Mouse (Mus musculus) forelimb bud, embryonic 11.5 days (tissue): ENCODE results near the gene Nfic.
A peak's percentile ranks its signal among the peaks of the same experiment; 100 is the strongest.

ENCODE experiments used
- DNase-seq: peaks from one replicate; pipeline ENCODE4 v3.0.0-alpha.2; 2012; ENCODE audit warnings: low read depth, low spot score

Nfic gene

GRCm38 (mm10) chr10:81360721-81361120 lies 94.7 kb downstream of the Nfic start:
- DNase-seq: no peak

DNA sequence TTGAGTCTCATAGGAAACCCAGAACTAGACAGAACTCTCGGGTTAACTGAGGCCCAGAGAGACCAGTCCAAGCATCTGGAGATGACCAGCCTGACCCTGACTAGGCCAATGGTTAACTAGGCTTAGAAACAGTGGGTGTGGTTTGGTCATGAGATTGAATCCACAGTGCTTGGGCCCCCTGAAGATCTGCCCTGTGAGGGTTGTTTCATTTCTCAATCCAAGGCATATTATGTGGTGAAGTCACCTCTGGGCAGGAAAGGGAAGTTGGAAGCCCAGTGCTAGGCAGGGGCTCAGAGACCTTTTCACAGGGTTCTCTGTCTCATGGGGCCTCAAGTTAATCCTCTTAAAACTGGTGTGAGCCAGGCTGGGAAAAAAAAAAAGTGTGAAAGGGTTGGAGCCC lies 96.6 kb downstream of the Nfic start:
- DNase-seq: no peak

DNA sequence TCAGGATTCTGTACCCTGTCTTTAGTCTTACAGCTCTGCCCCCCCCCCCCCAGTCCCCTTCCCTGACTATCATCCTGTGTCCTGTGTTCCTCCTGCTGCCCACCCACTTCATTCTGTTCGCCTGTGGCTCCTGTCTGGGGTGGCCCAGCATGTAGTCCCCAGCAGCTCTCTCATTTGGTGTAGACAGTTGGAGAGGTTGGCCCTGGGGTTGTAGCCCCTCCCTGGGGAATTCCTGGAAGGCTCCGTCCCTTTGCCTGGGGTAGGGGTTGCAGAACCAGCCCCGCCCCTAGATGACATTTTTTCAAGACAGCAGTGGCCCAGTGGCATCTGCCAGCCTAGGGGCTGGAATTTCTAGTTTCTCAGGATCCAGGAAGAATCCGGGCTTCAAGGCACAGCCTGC lies 97.2 kb downstream of the Nfic start:
- DNase-seq: no peak

DNA sequence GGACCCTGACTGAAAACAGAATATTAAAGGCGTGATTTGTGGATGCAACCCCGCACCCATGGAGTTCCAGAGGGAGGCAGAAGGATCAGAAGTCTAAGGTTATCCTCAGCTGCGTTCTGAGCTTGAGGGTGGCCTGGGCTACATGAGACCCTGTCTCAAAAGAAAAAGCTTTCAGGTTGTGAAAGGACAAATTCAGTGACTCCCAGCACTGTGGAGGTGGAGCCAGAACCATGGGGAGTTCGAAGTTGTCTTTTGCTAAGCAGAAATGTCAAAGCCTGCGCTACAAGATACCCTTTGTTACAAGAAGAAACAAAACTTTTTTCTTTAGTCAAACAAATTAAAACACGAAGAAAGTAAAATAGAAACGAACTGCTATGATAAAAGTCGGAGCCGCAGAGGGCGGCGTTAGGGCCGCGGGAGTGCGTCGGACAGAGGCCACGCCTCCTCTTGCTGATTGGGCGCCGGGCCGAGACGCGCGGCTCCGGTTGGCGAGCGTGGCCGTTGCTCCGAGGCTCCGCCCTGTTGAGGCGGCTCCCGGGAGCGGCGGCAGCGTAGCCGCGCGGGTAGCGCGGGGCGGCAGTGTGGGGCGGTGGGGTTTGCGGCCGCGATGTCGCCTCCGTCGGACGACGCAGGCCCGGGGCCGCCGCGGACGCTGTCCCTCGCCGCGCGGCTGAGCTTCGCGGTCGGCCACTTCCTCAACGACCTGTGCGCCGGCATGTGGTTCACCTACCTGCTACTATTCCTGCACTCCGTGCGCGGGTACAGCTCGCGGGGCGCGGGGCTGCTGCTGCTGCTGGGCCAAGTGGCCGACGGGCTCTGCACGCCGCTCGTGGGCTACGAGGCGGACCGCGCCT lies 98.2 kb downstream of the Nfic start, which contains the start of gene Mfsd12:
Mfsd12 (plus strand) TSS at position 501 of the 854 bp plus-strand sequence.
- peak; percentile 83 for DNase-seq

GRCm38 (mm10) chr10:81356352-81356990 lies 99.0 kb downstream of the Nfic start:
- DNase-seq: no peak

DNA sequence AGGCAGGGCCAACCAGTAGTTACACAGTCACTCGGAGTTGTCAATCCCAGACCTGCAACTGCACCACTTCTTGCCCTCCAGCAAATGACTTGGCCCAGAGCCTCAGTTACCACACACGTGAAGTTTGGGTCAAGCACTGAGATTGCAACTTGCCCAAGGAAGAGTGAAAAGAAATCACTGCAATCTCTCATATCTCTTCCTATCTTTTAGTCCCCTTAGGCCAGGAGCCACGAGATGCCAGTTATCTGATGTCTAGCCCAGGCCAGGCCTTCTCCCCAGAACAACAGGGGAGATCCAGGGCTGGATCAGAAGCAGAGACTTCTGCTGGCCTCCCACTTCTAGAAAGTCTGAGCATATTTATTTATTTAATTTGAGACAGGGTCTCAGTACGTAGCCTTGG lies 99.9 kb downstream of the Nfic start:
- DNase-seq: no peak

DNA sequence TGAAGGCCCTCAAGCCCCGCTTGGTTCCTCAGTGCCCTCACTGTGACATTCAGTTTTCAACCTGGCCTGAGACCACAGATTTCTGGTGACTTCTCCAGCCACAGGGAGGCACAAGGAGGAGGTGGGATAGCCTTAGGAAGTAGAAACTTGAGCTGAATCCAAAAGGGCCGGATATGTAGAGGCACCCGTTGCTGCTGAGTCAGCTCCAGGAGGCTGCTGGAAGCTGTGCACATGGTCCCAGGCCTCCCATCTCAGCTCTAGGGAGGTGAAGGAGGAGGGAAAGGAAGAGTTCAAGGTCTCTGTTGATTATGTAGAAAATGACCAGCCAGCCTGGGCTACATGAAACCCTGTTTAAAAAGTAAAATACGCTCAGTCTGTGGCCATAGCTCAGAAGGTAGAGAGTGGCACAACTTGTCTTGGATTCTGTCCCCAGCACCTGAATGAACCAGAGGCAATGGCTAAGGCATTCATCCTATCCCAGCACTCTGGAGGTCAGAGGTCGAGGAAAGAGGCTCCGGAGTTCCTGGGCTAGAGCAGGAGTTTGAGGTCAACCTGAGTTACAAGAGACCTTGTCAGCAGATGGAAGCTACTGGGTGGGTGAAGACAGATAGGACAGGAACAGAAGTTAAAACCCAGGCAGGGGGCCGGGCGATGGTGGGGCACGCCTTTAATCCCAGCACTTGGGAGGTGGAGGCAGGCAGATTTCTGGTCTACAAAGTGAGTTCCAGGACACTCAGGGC lies 100.5 kb downstream of the Nfic start:
- DNase-seq: no peak

DNA sequence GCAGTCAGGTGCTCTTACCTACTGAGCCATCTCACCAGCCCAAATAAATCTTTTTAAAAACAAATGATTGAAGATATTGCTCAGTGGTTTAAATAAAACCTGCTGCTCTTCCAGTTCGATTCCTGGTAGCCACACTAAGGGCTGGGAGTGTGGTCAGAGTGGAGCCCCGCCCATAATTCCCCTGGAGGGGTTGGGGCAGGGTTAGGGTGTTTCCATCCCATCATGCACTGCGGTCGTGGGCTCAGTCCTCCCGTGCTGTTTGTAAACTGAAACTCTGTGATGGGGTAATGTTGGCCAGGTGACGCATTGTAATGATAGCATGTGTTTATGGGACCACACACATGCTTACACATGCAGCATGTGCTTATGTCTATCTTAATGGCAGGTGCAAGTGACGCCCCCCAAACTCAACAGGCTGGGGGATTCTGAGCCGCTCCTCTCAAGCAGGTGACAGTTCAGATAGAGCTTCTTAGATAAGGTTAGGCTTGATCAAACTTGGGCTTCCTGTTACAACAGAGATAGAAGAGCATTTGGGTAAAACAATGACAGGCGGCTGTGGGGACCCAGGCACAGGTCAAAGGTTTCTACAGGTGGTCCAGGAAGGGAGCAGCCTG lies 103.7 kb downstream of the Nfic start:
- no peak for DNase-seq

GRCm38 (mm10) chr10:81350351-81351063 lies 104.9 kb downstream of the Nfic start, which contains the start of gene Hmg20b:
Gene Hmg20b (minus strand): TSS chr10:81350480.
- DNase-seq: peak; percentile 98

DNA sequence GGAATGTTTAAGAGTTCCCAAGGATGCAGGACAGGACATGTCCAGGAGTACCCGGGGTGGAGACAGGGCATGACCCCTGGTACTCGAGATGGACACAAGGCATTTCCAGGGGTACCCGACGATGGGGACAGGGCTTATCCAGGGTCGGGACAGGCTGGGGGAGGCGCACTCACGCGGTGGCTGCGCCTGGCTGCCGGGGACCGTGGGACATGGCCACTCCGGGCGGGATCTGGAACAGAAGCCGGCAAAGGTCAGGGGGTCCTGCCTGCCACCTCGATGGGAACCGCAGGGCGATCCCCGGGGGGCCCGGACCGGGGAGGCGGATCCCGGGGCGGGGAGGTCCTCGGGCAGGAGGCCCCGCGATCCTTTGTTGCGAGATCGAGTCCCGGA lies 105.5 kb downstream of the Nfic start:
- no peak for DNase-seq

DNA sequence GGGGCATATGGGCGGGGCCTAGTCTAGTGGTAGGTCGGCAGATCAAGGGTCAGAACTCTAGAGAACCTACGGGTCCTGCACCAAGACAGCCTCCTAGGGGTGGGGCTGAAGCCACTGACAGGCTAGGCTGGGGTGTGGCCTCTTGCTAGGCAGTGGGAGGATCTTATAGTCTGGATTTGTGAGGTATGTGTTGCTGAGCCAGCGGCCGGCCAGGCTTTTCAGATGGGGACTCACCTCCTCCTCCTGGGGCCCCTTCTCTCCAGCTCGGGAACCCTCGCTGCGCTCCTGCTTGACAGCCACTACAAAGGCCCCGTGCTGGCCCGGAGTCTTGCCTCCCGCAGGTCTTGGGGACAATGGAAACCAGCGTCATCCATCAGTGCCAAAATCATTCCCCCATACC lies 106.3 kb downstream of the Nfic start:
- DNase-seq: no peak

GRCm38 (mm10) chr10:81346453-81347067 lies 108.9 kb downstream of the Nfic start:
- DNase-seq: peak; percentile 67
